Mouse (Mus musculus): ENCODE measurements at regions not wholly inside any gene's neighbourhood (a gene's known extent, or its start where the extent isn't known, plus 50 kb on each side); places are given as distances from the start of the nearest gene placed in this dataset.

DNA sequence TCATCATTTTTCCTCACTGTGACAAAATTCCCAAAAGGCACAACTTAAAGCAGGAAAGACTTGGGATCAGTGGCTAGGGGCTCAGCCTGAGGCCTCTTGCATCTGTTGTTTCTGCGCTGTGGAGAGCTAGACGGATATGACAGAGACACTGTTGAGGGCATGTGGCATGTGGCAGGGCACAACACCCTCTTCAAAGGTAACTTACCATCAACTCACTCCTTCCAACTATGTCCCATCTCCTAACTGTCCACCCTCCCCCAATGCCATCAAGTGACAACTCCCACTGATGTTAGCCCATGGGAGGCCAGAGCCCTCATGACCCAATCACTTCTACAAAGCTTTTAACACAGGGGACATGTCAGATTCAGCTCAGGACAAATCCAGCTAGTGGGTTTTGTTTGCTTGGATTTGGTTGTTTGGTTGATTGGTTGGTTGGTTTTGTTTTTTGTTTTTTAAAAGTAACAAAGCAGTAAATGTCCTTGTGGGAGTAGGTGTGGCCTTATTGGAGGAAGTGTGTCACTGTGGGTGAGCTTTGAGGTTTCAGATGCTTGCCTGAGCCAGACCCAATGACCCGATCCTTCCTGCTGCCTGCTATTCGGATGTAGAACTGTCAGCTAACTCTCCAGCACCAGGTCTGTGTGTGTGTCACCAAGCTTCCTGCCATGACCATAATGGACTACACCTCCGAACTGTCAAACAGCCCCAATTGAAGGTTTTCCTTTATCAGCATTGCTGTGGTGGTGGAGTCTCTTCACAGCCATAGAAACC is 53.2 kb upstream of the Lef1 start:
- no peak for DNase-seq

DNA sequence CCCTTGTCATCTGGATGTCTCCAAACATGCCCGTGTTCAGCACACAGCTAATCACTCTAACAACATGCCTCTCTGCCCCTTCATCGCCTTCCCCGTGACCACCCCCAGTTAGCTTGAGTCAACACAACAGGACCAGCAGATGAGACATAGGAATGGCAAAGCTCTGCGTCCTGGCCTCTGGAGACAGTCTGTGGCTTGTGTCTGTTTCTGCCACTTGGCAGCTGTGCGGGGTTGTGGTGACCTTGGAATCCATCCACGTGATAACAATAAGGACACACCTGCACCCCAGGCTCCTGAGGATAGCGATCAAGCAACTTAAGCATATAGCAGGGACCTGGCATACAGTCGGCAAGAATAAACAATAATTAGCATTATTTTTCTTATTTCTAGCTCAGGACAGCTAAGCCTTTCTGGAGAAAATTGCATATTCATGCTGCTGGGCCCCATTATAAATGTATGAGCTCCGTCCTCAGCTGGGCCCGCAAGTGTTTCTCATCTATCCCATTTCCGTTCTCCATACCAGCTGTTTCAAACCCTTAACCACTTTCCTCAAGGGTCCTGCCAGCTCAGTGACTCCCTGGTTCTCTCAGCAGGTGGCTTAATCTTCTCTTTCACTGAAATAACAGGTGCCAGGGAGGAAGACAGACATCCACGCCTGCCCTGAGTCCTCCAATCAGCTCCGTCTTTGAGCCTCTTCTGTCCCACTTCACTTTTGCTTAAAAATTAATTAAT is 55.9 kb upstream of the Lef1 start:
- DNase-seq, result no peak

DNA sequence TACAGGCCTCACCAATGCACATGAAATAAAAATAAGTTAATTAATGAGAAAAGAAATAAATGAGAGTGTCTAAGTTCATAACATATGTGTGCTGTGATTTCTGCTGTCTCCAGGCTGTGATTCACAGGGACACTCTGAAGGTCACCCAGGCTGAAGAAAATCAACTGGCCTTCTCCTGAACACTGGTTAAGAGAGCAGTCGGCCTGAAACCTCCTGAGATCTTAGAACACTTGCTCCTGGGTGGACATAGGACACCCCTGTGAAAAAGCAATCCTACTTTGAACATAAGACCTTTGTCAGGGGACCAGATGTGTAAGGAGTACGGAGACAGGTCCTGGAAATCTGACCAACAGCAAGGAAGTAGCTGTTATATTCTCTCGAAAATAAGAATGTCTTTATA is 62.6 kb upstream of the Lef1 start:
- DNase-seq, result no peak

DNA sequence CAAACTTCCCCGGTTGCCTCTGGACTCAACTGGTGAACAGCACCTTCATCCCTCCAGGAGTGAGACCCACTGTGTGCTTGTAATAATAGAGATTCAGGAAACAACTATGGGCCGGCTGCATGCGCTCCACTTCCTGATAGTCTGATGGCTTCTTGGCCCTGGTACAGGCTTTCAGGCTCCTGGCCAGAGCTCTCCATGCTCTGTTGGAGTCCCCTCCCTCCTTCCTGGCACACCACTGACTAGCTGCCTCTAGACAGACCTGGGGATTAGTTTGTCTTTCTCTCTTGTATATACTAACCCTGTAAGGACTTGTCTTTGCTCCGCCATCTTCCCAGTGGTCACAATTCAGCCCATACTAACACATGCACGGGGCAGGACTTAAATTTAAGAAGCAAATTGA is 63.9 kb upstream of the Lef1 start:
- DNase-seq, result peak; percentile 34

DNA sequence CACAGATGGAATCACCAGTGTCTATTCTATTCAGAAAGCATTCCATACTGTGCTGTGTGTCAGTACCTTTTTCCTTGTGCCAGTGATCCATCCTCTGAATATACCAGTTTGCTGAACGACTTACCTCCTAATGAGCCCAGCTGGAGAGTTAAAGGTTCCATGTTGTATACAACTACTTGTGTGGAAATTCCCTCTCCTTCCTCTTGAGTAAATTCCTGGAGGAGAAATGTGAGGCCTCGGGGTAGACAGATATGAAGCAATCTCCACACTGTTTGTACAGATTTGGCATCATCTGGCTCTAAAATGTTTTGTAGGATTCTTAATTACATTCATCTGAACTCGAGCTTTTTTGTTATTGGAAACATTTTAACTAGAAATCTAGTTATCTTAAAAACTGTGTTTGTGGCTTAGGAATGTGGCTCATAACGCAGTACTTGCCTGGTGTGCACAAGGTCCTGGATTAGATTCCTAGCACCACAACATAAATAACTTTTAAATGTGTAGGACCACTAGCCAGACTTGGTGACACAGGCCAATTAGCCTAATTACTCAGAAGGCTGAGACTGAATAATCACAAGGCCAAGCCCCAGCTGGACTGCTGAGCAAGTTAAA is 70.0 kb upstream of the Lef1 start:
- DNase-seq, result no peak

- DNase-seq, result peak; percentile 7
These were observed 73.2 kb upstream of the Lef1 start for GRCm38 (mm10) chr3:131037095-131037494.

DNA sequence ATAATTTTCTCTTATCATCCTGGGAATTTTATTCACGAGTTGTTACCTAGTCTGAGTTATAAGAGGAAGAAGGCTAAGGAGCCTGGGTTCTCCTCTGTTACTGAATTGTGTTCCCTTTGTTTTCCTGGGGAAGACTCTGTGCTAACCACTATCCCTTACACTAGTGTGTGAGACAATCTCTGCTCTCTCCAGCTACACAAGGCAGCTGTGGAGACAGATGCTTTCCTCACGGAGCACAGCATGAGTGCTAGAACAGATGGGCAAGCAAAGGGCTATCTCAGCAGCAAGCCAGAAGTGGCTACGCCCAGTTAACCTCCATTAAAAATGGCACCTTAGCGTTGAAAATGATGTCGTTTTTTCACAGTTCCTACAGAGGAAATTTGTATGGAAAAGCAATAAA is 75.5 kb upstream of the Lef1 start:
- no peak for DNase-seq

GRCm38 (mm10) chr3:131026336-131026735 is 83.9 kb upstream of the Lef1 start:
- DNase-seq, result no peak

DNA sequence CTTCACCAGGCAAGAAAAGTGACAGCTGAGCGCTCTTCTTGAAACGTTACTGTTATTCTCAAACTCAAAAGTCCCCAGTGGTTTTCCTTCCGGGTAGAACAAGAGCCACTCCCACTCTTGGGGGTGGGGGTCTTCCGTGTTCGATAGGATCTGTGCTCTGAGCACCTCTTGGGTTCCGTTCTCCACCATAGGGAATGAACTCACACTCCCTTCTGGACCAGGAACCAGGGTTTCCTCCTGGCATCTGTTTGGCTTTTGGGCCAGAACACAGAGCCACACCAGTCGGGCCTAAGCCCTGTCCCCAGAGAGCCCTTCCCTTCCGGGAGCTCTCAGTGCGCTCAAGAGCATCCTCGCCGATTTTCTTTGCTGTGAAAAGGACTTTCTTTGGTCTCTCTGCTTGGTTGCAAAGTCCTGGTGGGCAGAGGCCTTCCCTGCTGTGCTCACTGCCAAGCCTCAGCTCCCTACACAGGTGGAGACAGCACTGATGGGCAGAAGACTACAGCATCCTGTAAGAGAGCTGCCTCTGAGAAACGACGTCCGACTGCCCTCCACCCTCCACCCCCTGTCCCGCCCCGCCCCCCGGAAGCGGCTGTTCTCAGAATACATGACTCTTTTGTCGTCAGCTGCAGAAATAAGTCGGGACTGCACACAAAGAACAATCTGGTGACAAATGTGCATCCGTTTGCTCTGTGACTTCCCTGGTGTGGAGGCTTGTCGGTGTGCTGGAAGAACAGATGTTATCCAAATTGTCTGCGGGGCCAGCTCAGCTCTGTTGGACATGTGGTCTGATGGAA is 90.9 kb upstream of the Lef1 start:
- peak; percentile 36 for DNase-seq

- DNase-seq, result peak; percentile 40
These were observed 92.4 kb upstream of the Lef1 start for GRCm38 (mm10) chr3:131017899-131018298.

GRCm38 (mm10) chr3:131016104-131016503 is 94.2 kb upstream of the Lef1 start:
- DNase-seq, result no peak

GRCm38 (mm10) chr3:131014092-131014716 is 96.1 kb upstream of the Lef1 start:
- no peak for DNase-seq

DNA sequence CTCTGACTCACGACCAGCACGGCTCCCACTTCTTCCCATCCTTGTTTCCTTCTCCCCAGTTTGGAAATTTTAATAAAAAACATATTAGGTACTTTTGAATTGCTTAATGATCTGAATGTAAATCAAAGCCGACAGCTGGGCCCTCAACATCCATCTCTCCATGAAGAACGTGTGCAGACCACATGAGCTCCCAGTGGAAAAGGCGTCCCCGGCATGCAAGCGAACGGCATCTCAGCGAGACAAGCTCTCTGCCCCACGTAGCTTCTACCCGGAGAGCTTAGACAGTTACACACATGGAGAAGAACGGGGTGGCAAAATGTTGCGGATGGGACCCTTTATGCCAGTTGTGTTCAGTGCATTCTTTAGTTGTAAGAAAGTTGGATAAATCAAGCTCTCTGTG is 109.6 kb upstream of the Lef1 start:
- DNase-seq, result no peak

GRCm38 (mm10) chr3:131000252-131000651 is 110.0 kb upstream of the Lef1 start:
- no peak for DNase-seq

- no peak for DNase-seq
These were observed 110.5 kb upstream of the Lef1 start for GRCm38 (mm10) chr3:130999818-131000217.

DNA sequence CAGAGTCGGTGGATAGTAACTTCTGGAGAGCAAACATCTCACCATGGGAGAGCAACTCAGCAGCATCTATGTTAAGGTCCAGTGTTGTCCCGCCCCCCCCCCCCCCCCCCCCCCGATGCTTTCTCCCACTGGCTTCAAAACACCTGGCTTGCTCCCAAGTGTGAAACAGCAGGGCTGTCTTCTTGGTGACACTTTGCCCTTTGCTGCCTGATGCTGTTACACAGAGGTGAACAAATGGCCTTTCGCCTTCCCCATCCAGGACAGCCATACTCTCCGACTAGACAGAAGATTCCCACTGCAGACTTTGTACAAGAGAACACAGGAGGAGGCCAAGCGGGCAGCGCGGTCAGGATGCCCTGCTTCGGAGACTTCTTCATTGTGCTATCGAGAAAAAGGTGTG is 111.8 kb upstream of the Lef1 start:
- no peak for DNase-seq

GRCm38 (mm10) chr3:130996786-130997185 is 113.5 kb upstream of the Lef1 start:
- no peak for DNase-seq

DNA sequence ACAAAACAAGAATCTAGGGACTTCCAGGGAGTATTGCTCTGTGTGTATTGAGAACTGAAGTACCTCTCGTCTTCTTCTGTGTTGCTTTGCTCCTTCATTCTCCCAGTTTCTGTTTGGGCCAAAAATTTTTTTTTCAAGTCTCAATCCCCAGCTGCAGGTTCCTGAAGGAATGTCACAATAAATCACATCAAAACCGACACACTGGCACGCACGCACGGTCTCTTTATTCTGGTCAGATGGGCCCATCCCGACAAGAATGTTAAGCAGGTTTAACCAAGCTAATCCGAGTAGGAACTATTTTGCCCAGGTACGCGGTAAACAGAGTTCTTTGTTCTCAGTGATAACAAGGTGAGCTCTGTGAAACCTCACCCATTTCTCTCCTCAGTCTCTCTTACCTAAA is 118.3 kb upstream of the Lef1 start:
- DNase-seq, result no peak

- no peak for DNase-seq
These were observed 123.6 kb upstream of the Lef1 start for GRCm38 (mm10) chr3:130986708-130987107.

- peak; percentile 3 for DNase-seq
These were observed 124.2 kb upstream of the Lef1 start for GRCm38 (mm10) chr3:130986101-130986500.

DNA sequence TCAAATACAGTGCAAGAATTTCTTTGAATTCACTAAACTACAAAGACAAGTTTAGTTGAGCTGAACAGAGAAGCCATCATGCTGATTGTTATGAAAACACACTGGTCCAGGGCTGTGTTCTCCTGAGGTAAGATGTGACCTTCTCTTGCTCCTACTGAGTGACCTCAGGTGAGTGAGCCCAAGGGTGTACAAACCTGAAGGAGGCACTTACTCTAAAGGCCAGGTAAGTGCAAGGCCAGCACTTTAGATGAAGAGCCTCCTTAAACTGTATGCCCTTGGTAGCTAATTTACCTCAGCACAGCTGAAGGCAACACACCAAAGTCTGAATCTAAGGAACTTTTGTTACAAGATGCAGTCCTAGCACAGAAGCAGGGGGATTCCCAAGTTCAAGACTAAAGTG is 128.7 kb upstream of the Lef1 start:
- DNase-seq, result no peak

- DNase-seq, result no peak
These were observed 131.2 kb upstream of the Lef1 start for GRCm38 (mm10) chr3:130978986-130979642.
